Mouse (Mus musculus): ENCODE results near the gene Mxi1. TPM values are rescaled to one million over a fixed set of nuclear protein-coding genes. Genes with fewer than 3 reads are reported as not detected.

Mxi1 gene
- polyA plus RNA-seq, 1 experiment from 2014 or later, result 49.6 TPM

DNA sequence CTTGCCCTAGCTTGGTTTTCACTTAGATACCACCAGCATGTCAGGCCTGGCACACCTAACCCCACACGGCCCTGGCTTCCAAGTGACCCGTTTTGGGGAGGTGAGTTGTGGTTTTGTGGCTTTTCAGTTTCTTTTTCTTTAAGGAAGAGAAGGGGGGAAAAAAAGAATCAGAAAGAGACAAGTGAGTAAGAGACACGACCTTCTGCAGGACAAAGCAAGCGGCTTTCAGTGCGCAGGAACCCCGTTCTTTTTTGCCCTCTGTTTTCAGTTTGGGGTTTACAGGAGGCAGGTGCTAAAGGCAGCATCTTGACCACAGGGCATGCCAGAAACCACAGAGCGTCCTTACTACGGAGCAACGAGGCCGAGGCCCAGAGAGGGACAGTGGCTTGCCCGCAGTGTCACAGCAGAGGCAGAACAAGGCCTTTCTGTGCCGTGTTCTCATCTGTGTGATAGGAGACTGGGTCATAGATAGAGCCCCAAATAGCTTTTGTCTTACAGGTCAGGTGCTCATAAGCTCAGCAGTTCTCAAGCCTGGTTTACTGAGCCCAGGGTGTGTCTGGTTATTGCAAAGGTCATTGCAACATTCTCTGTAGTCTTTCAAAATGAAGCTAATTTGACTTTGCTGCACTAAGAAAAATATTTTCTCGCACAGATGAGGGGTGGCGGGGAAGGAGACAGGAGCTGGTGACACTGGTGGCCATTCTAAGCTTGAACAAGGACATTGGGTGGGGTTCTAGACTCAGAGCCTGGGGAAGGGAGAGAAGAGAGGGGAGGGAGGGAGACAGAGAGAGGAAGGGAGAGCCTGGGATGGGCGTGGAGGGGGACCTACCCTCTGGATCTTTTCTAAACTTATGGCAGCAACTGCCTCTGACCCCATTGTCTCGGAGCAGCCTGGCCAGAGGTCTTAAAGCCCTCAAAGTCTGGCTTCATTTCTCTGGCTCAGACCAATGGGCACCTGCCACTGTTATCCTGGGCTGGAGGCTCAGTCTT lies 8.1 kb downstream of the Mxi1 start:
- H3K27me3 ChIP-seq (replicated peaks), result no peaks in the 10 kb centered on the region
- no peak overlapping the region for H3K27ac ChIP-seq
- no peak for ATAC-seq (replicated peaks)
- H3K9ac ChIP-seq, result no peak overlapping the region
- no peak overlapping the region for H3K4me2 ChIP-seq
- H3K4me1 ChIP-seq, result peaks cover 12% of the 10 kb centered on the region
- no peaks in the 10 kb centered on the region for H3K36me3 ChIP-seq (replicated peaks)
- 84% methylated on average over 16 of the region's 16 CpGs for WGBS
- H3K4me3 ChIP-seq, result no peak overlapping the region
- no peaks in the 10 kb centered on the region for H3K9me3 ChIP-seq

- Histone ChIP-seq H3K36me3 (replicated peaks) (no peaks in the 10 kb centered on the region), H3K4me3 (no peak overlapping the region), H3K27ac (no peak overlapping the region), H3K4me1 (peaks cover 10% of the 10 kb centered on the region), H3K4me2 (no peak overlapping the region), H3K9me3 (no peaks in the 10 kb centered on the region), H3K27me3 (replicated peaks) (no peaks in the 10 kb centered on the region), H3K9ac (no peak overlapping the region)
- no peak for ATAC-seq (replicated peaks)
- WGBS, result 77% methylated on average over 9 of the region's 9 CpGs
Measured at GRCm38 (mm10) chr19:53320264-53321110, 10.2 kb downstream of the Mxi1 start.

DNA sequence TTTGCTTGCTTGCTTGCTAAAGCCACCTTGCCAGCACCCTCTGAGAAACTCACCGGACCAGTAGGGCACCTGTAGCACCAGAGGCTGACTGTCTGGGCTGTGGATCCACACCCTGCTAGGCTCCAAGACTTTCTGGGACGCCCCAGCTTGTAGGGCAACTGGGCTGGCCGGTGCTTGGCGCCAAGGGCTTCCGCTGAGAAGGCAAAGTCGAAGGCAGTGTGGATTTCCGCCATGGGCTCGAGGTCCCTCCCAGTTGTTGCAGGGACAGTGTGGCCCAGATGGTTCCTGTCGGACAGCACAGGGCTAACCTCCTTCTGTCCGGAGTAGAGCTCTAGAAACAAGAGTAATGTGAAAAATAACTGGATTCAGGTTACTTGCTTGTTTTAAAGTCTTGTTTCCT lies 11.0 kb downstream of the Mxi1 start:
- Histone ChIP-seq H3K4me2 (no peak overlapping the region), H3K9me3 (no peaks in the 10 kb centered on the region), H3K9ac (no peak overlapping the region), H3K27me3 (replicated peaks) (no peaks in the 10 kb centered on the region), H3K36me3 (replicated peaks) (no peaks in the 10 kb centered on the region), H3K27ac (no peak overlapping the region), H3K4me1 (peaks cover 18% of the 10 kb centered on the region), H3K4me3 (no peak overlapping the region)
- 85% methylated on average over 10 of the region's 10 CpGs for whole genome bisulfite sequencing
- ATAC-seq (replicated peaks), result no peak

- Histone ChIP-seq H3K9ac (no peak overlapping the region), H3K27me3 (replicated peaks) (no peaks in the 10 kb centered on the region), H3K36me3 (replicated peaks) (no peaks in the 10 kb centered on the region), H3K4me1 (peaks cover 19% of the 10 kb centered on the region), H3K4me3 (no peak overlapping the region), H3K9me3 (no peaks in the 10 kb centered on the region), H3K27ac (no peak overlapping the region), H3K4me2 (no peak overlapping the region)
- no peak for ATAC-seq (replicated peaks)
- 94% methylated on average over 12 of the region's 12 CpGs for whole genome bisulfite sequencing
Measured at GRCm38 (mm10) chr19:53322438-53323048, 12.2 kb downstream of the Mxi1 start.

DNA sequence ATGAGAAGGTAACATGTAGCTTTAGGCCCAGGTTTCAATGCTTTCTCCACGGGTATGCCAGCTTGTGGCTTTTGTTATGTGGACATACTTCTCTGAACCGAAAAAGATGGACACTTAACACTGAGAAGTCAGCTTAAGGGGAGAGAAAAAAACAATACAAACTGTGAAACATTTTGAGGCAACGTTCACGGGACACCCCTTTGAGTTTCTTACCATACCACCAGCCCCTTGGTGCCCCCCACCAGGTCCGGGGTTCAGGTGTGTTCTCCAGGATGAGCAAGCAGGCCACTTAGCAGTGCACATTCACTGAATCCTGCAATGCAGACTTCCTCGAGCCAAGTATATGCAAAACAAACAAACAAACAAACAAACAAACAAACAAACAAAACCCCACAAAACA lies 14.5 kb downstream of the Mxi1 start:
- Histone ChIP-seq H3K27me3 (replicated peaks) (no peaks in the 10 kb centered on the region), H3K9ac (no peak overlapping the region), H3K9me3 (no peaks in the 10 kb centered on the region), H3K4me2 (no peak overlapping the region), H3K36me3 (replicated peaks) (no peaks in the 10 kb centered on the region), H3K4me3 (no peak overlapping the region), H3K4me1 (peaks cover 21% of the 10 kb centered on the region), H3K27ac (no peak overlapping the region)
- WGBS, result 52% methylated on average over 6 of the region's 6 CpGs
- ATAC-seq (replicated peaks), result no peak

- ATAC-seq (replicated peaks), result no peak
- H3K27ac ChIP-seq, result 0 out of 2 replicates have a peak overlapping the region, but pooled peaks have one; percentile 17
- H3K9me3 ChIP-seq, result no peaks in the 10 kb centered on the region
- H3K4me2 ChIP-seq, result peak overlapping the region; percentile 55
- WGBS, result 11% methylated on average over 27 of the region's 27 CpGs
- no peaks in the 10 kb centered on the region for H3K36me3 ChIP-seq (replicated peaks)
- peak overlapping the region; percentile 28 for H3K4me3 ChIP-seq
- H3K9ac ChIP-seq, result peak overlapping the region; percentile 35
- H3K27me3 ChIP-seq (replicated peaks), result no peaks in the 10 kb centered on the region
- H3K4me1 ChIP-seq, result peaks cover 27% of the 10 kb centered on the region
Measured at GRCm38 (mm10) chr19:53325578-53326295, 15.4 kb downstream of the Mxi1 start.

- no peak overlapping the region for H3K4me3 ChIP-seq
- WGBS, result 61% methylated on average over 9 of the region's 9 CpGs
- H3K9ac ChIP-seq, result no peak overlapping the region
- no peak overlapping the region for H3K27ac ChIP-seq
- no peak for ATAC-seq (replicated peaks)
- peaks cover 27% of the 10 kb centered on the region for H3K4me1 ChIP-seq
- H3K27me3 ChIP-seq (replicated peaks), result no peaks in the 10 kb centered on the region
- H3K9me3 ChIP-seq, result no peaks in the 10 kb centered on the region
- peaks cover 4% of the 10 kb centered on the region; the same call in 1 of the 2 replicates for H3K36me3 ChIP-seq (replicated peaks)
- no peak overlapping the region for H3K4me2 ChIP-seq
Measured at GRCm38 (mm10) chr19:53328116-53328515, 17.8 kb downstream of the Mxi1 start.

DNA sequence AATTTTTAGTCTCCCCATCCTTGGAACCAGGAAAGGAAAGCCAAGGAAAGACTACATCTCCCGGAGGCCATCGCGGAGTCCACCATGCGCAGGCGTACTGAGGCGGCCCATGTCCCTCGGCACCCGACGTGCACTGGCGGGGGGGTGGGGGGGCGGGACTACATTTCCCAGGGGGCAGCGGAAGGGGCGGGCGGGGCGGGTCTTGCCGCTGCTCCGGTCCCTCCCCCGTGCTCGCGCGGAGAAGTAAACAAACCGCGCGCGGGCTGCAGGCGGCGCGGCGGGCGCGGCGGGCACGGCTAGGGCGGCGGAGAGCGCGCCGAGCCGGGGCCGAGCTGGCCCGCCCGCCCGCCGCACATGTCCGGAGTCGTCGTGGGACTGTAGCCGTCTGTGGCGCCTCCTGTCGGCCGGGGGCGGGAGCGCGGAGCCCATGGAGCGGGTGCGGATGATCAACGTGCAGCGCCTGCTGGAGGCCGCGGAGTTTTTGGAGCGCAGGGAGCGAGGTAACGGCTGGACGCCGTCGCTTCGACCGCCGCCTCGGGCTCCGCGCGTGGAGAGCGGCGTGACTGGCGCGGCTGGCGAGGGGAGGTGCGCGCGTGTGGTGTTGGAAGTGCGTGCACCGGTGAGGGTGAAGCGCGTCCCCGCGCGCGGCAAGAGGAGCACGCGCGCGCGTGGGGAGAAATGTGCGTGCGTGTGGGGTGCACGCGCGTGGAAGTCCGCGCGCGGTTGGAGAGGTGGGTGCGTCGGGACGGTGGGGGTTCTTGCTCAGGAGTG lies 19.1 kb downstream of the Mxi1 start:
- peak; percentile 84 for ATAC-seq (replicated peaks)
- Histone ChIP-seq H3K9me3 (no peaks in the 10 kb centered on the region), H3K36me3 (replicated peaks) (peaks cover 4% of the 10 kb centered on the region; the same call in 1 of the 2 replicates), H3K27me3 (replicated peaks) (no peaks in the 10 kb centered on the region), H3K27ac (peak overlapping the region; percentile 79), H3K4me1 (peaks cover 24% of the 10 kb centered on the region), H3K9ac (peak overlapping the region; percentile 60), H3K4me3 (peak overlapping the region; percentile 67), H3K4me2 (peak overlapping the region; percentile 88)
- WGBS, result under 1% methylated on average over 106 of the region's 106 CpGs

- Histone ChIP-seq H3K36me3 (replicated peaks) (peaks cover 4% of the 10 kb centered on the region; the same call in 1 of the 2 replicates), H3K9ac (peak overlapping the region; percentile 60), H3K4me3 (peak overlapping the region; percentile 67), H3K27me3 (replicated peaks) (no peaks in the 10 kb centered on the region), H3K4me1 (peaks cover 21% of the 10 kb centered on the region), H3K27ac (peak overlapping the region; percentile 79), H3K9me3 (no peaks in the 10 kb centered on the region), H3K4me2 (peak overlapping the region; percentile 88)
- WGBS, result under 1% methylated on average over 28 of the region's 29 CpGs
- ATAC-seq (replicated peaks), result peak; percentile 79
Measured at GRCm38 (mm10) chr19:53329992-53330381, 19.7 kb downstream of the Mxi1 start.

- H3K9ac ChIP-seq, result no peak overlapping the region
- no peaks in the 10 kb centered on the region for H3K9me3 ChIP-seq
- no peak overlapping the region for H3K27ac ChIP-seq
- no peak overlapping the region for H3K4me2 ChIP-seq
- 90% methylated on average over 21 of the region's 21 CpGs for WGBS
- H3K36me3 ChIP-seq (replicated peaks), result peaks cover 4% of the 10 kb centered on the region; the same call in 1 of the 2 replicates
- no peaks in the 10 kb centered on the region for H3K27me3 ChIP-seq (replicated peaks)
- no peak overlapping the region for H3K4me3 ChIP-seq
- no peak for ATAC-seq (replicated peaks)
- H3K4me1 ChIP-seq, result peaks cover 8% of the 10 kb centered on the region
Measured at GRCm38 (mm10) chr19:53331882-53332500, 21.7 kb downstream of the Mxi1 start.

All from midbrain, embryonic 15.5 days (tissue).